Mouse (Mus musculus): ENCODE results near the gene Ptger4. TPM values are rescaled to one million over a fixed set of nuclear protein-coding genes. Genes with fewer than 3 reads are reported as not detected.
"Not testable (repeated sequence)": the region's sequence is repeated elsewhere in the genome, so short reads cannot be mapped to it uniquely, and the experiment has no call there.

The Ptger4 gene
- total RNA-seq, 2 experiments from 2014 or later, result 0.67 to 0.76 TPM

DNA sequence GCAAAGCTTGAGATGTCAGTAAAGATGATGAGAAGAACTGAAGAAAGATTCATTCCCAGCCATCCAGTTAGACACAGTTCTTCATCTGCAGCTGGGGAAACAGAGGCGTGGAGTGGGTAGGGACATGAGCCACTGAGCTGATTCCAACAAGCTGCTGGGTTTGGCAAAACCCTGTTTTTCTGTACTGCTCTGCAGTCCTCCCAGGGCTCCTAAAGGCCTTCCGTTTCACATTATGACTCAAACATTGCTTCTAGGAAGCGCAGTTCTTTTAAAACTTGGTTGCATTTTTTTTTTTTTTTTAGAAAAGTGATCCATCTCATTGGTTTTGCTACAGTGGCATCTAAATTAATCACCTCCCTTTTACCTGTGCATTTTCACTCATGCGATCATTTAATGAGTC is 5.4 kb downstream of the Ptger4 start:
- DNase-seq (ENCODE audit: low spot score in 2 of 2), result no peak

- no peak for DNase-seq (ENCODE audit: low spot score in 2 of 2)
Measured at GRCm38 (mm10) chr15:5238073-5238472, 5.9 kb downstream of the Ptger4 start.

GRCm38 (mm10) chr15:5237012-5237660 is 6.9 kb downstream of the Ptger4 start:
- DNase-seq (ENCODE audit: low spot score in 2 of 2), result no peak

DNA sequence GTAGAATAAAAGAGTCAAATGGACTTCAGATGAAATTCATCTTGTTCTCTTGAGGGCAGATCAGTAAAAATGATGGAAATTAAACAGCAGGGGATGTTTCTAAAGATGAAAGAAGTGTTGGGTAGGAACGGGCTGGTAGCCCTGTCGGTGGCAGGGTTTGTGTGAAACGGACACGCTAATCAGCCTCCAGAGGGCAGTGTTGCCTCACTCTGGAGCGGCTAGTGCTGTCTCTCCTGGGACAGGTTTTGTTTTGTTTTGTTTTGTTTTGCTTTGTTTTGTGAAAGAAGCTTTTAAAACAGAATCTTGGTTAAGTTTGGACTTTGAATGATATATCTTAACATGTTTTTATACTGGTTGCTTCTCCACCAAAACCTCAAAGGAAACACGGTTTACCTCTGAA is 7.4 kb downstream of the Ptger4 start:
- DNase-seq (ENCODE audit: low spot score in 2 of 2), result peak; percentile 61 to 82

GRCm38 (mm10) chr15:5235527-5235926 is 8.5 kb downstream of the Ptger4 start:
- DNase-seq (ENCODE audit: low spot score in 2 of 2), result peak in 1 of 2 experiments; percentile 50

DNA sequence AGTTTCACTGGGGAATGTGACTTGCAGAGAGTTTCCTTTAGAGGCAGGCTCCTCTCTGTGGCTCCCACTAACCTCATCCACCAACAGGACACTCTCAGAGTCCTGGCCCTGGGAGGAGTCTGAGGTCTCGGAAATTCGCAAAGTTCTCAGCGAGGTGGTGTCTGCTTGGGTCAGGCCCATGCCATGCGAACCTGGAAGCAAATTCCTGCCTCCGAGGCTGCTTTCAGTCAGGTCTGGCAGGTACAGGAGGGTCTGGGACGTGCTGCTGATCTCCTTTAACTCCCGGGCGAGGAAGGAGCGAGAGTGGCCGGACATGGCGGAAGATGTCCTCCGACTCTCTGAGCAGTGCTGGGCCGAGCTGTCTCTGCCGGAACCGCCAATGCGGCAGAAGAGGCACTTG is 9.3 kb downstream of the Ptger4 start:
- DNase-seq (ENCODE audit: low spot score in 2 of 2), result no peak

- DNase-seq (ENCODE audit: low spot score in 2 of 2), result not testable (repeated sequence)
Measured at GRCm38 (mm10) chr15:5230746-5231145, 13.2 kb downstream of the Ptger4 start.

DNA sequence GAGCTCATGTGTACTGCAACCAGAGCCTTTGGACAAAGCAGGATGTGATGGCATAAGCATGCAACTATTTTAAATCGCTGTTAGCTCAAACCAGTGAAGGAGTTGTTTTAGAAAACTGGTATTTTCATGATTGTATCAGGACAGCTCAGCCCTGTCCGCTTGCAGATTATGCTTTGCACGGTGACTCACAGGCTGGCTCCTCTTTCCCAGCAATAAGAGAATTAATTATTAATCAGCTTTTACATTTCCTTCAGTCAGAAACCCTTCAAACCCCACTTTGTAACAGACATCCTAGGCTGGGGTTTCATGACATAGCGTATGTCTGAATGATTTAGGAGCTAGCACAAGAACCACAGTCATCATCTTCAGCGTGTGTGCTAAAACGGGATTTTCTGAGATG is 23.5 kb downstream of the Ptger4 start:
- no peak for DNase-seq (ENCODE audit: low spot score in 2 of 2)

GRCm38 (mm10) chr15:5209116-5209515 is 34.9 kb downstream of the Ptger4 start:
- DNase-seq (ENCODE audit: low spot score in 2 of 2), result no peak

DNA sequence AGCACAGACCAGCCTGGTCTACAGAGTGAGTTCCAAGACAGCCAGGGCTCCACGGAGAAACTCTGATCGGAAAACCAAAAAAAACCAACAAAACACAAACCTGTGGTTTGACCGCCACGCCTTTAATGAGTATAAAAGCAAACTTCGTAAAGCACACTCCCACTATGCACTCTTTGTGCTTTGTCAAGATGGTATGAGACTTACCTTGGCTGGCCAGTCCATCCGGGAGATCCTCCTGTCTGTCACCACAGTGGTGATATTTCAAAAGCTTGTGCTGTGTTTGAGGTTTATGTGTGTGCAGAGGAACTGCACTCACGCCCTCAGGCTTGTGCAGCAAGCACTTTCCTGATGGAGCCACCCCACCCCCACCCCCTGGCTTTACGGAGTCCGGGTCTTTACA is 38.8 kb downstream of the Ptger4 start:
- no peak for DNase-seq (ENCODE audit: low spot score in 2 of 2)

DNA sequence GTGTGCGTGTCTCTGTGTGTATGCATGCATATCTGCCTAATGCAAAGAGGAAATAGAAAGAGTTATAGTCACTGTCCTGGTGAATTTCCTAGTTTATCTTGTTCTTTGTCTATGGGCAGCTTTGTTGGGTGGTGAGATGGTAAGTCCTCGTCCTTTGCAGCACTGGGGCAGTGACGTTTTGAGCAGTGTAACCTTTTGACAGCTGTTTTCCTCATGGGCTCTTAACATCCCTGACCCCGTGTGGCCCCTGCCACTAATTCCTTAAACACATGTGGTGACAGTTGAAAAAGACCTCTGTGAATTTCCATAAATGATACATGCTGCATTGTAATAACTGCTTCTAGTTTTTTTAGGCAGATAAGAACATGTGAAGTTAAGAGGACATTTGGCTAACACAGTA is 47.3 kb downstream of the Ptger4 start:
- DNase-seq (ENCODE audit: low spot score in 2 of 2), result no peak

GRCm38 (mm10) chr15:5195987-5196514 is 47.9 kb downstream of the Ptger4 start:
- no peak for DNase-seq (ENCODE audit: low spot score in 2 of 2)

DNA sequence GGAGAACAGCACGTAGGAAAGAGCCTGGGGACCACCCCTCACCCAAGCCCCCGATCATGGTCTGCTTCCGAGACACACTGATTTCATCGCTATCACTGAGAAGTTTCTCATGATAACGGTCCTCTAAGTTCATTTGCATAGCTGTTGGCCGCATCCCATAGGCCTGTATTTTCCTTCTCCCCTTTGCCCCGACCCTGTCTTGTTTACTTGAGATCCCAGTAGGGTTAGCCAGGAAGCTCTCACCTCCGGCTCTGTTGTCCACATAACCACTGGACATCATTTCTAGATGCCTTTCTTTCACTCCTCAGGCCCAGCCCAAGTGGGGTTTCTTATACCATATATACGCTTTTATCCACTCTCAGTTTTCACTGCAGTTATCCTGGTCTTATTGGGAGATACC is 49.1 kb downstream of the Ptger4 start:
- no peak for DNase-seq (ENCODE audit: low spot score in 2 of 2)

- DNase-seq (ENCODE audit: low spot score in 2 of 2), result no peak
Measured at GRCm38 (mm10) chr15:5194446-5194845, 49.5 kb downstream of the Ptger4 start.

- peak in 1 of 2 experiments; percentile 39 for DNase-seq (ENCODE audit: low spot score in 2 of 2)
Measured at GRCm38 (mm10) chr15:5193833-5194232, 50.2 kb downstream of the Ptger4 start.

DNA sequence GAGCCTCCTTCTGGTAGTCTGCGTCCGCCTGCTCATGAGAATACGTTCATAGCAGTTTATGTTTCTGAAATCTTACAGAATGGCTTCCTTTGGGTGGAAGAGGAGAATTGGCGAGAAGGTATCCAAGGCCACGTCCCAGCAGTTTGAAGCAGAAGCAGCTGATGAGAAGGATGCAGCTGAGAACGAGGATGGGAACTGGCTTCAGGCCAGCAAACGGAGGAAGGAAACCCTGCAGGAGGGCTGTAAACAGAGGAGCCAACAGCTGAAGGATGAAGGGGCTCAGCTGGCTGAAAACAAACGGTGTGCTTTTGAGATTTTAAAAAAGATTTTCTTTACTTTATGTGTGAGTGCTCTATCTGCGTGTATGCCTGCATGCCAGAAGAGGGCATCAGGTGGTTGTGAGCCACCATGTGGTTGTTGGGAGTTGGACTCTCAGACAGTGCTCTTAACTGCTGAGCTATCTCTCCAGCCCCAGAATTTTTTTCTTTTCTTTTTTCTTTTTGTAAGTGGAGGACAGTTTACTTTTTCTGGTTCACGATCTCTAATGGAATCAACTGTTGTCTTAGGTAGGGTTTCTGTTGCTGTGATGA is 54.4 kb downstream of the Ptger4 start:
- DNase-seq (ENCODE audit: low spot score in 2 of 2), result no peak

- no peak for DNase-seq (ENCODE audit: low spot score in 2 of 2)
Measured at GRCm38 (mm10) chr15:5188029-5188428, 56.0 kb downstream of the Ptger4 start.

DNA sequence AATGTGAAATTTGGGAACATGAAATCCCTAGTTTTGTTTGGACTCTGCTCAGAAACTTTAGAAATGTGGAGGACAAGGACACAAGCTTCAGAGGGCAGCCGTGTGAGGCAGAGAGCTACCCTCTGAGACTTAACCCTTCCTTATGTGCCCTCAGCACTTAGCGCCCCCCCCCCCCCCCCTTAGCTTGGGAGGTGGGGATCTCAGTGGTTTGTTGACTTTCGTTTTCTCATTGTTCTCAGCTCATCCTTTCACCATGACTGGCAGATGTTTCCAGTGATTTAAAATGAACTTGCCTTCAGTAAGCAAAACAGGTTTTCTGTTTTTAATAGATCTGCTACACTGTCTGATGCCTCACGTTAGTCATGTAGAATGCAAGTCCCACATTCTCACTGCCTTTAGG is 56.9 kb downstream of the Ptger4 start:
- no peak for DNase-seq (ENCODE audit: low spot score in 2 of 2)

GRCm38 (mm10) chr15:5186293-5186675 is 57.7 kb downstream of the Ptger4 start:
- peak in 1 of 2 experiments; percentile 24 for DNase-seq (ENCODE audit: low spot score in 2 of 2)

- peak; percentile 73 to 91 for DNase-seq (ENCODE audit: low spot score in 2 of 2)
Measured at GRCm38 (mm10) chr15:5185366-5186292, 58.4 kb downstream of the Ptger4 start, which contains the start of gene Ttc33. Gene Ttc33, plus strand, starts transcription at chr15:5185525.

DNA sequence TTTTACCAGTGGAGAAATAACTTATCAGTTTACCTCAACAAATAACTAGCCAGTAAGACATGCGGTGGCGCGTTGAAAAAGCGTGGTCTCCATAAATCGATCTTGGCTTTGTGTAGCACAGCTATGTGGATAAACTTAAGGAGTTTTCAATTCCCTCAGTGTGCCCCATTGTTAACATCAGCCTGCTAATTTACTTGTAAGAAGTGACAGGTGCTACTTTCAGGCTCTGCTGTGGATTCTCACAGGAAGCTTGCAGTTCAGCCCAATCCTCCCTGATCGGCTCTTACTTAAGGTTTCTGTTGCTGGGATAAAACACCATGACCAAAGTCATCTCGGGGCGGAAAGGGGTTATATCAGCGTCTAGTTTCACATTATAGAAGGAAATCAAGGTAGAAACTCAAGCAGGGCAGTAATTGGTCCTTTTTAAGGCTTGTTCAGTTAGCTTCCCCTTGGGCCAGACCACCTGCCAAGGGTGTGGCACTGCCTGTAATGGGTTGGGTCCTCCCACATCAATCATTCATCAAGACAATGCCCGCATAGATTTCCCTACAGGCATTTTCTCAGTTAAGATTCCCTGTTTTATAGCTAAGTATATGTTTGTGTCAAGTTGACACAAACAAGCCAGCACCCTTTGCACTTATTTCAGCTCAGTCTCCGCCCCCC is 59.2 kb downstream of the Ptger4 start:
- no peak for DNase-seq (ENCODE audit: low spot score in 2 of 2)

Measured in layer of hippocampus, adult 18-20 months (tissue).